Mouse (Mus musculus): ENCODE measurements around the gene Phactr2. TPM values are rescaled to one million over a fixed set of nuclear protein-coding genes. Genes with fewer than 3 reads are reported as not detected.

Phactr2 gene
- total and polyA plus RNA-seq, 3 experiments = not detected

DNA sequence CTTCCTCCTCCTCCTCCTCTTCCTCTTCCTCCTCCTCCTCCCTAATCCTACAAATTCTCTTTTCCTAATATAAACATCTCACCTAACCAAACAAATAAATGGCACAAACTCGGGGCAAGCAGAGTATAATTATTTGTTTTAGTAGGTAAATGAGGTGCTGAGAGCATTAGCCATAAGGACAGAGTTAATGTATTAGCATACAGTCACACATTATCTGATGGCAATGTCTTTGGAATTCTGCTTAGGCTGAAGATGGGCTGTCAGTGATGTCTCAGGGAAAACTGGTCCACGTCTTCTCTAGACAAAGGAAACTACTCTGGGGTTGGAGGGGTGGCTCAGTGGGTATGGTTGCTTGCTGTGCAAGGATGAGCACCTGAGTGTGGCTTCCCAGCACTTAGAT lies 302.8 kb downstream of the Phactr2 start:
- Histone ChIP-seq H3K79me2 (ENCODE audit: control insufficient read depth, insufficient read depth, low read length, poor library complexity) (no peaks in the 10 kb centered on the region), H3K4me1 (ENCODE audit: control insufficient read depth in 1 of 2, insufficient read depth in 2 of 2, low read length in 2 of 2) (peaks cover 2 to 3% of the 10 kb centered on the region in 2 experiments; a peak in 3 of 4 replicates), H3K27ac (ENCODE audit: control insufficient read depth, low read depth, low read length) (no peak overlapping the region), H3K36me3 (ENCODE audit: control insufficient read depth in 1 of 2, insufficient read depth in 2 of 2, low read length in 2 of 2) (peaks cover 0 to 3% of the 10 kb centered on the region in 2 experiments; a peak in 1 of 4 replicates), H3K9ac (ENCODE audit: control insufficient read depth, low read depth, low read length, poor library complexity, severe bottlenecking) (no peak overlapping the region), H3K4me3 (ENCODE audit: control insufficient read depth in 1 of 2, insufficient read depth in 1 of 2, low read depth in 2 of 2, low read length in 2 of 2) (no peak overlapping the region), H3K9me3 (replicated peaks; ENCODE audit: insufficient read depth, low read length) (no peaks in the 10 kb centered on the region), H3K27me3 (ENCODE audit: control insufficient read depth in 1 of 2, insufficient read depth in 2 of 2, low read length in 2 of 2) (no peaks in the 10 kb centered on the region)
- DNase-seq (ENCODE audit: low read depth, low spot score) = no peak
- TF ChIP-seq POLR2AphosphoS5 (IDR thresholded peaks at IDR 0.05; ENCODE audit: borderline replicate concordance, low read depth, low read length) = no peak
- no peak for TF ChIP-seq USF2 (IDR thresholded peaks at IDR 0.05; ENCODE audit: borderline replicate concordance in 1 of 2, insufficient read depth in 1 of 2, low read depth in 1 of 2, low read length in 2 of 2)
- TF ChIP-seq CTCF (IDR thresholded peaks at IDR 0.05 in 2 of 3, conservative IDR thresholded peaks at IDR 0.05 in 1 of 3; ENCODE audit: control insufficient read depth in 1 of 3, insufficient read depth in 1 of 3, low read depth in 2 of 3, low read length in 3 of 3, poor library complexity in 1 of 3, severe bottlenecking in 1 of 3) = no peak
- no peak for TF ChIP-seq MAZ (IDR thresholded peaks at IDR 0.05; ENCODE audit: low read depth, low read length)
- no peak for TF ChIP-seq EP300 (IDR thresholded peaks at IDR 0.05; ENCODE audit: low read depth in 1 of 2, low read length in 2 of 2)
- no peak for TF ChIP-seq HCFC1 (IDR thresholded peaks at IDR 0.05; ENCODE audit: low read depth, low read length)
- no peak for TF ChIP-seq ZKSCAN1 (IDR thresholded peaks at IDR 0.05; ENCODE audit: low read depth, low read length)
- no peak for TF ChIP-seq RAD21 (IDR thresholded peaks at IDR 0.05; ENCODE audit: low read depth, low read length)

DNA sequence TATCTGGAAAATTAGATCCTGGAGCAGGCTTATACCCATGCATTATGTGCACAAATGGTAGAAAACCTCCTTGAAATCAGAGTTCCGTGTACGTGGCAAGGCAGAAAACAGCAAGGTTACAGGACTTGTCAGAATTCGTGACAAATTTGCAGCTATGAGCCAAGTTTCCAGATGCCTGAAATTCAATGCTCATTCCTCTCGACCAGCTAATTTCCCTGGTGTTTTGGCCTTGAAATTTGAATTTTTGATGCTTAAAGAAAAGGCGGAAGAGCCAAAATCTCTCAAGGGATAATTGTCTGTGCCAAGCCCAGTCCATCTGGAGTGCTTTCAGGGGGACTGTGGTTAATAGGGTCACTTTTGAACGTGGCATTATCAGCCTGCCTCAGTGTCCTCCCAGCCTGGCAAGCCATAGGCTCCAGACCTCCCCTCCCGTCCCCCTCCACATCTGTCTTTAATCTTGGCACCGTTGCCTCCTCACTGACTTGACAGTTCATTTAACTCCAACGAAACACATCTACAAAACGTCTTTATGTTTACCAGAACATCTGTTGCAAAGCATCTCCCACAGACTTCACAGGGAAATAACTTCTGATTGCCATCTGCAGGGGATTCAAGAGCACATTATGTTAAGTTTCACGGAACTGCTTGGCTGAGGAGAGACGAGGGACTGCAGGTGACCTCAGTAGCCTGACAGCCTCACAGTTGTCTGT lies 303.3 kb downstream of the Phactr2 start:
- Histone ChIP-seq H3K9ac (ENCODE audit: control insufficient read depth, low read depth, low read length, poor library complexity, severe bottlenecking) (no peak overlapping the region), H3K36me3 (ENCODE audit: control insufficient read depth in 1 of 2, insufficient read depth in 2 of 2, low read length in 2 of 2) (peaks cover 0 to 3% of the 10 kb centered on the region in 2 experiments; a peak in 1 of 4 replicates), H3K4me3 (ENCODE audit: control insufficient read depth in 1 of 2, insufficient read depth in 1 of 2, low read depth in 2 of 2, low read length in 2 of 2) (no peak overlapping the region), H3K79me2 (ENCODE audit: control insufficient read depth, insufficient read depth, low read length, poor library complexity) (no peaks in the 10 kb centered on the region), H3K27me3 (ENCODE audit: control insufficient read depth in 1 of 2, insufficient read depth in 2 of 2, low read length in 2 of 2) (no peaks in the 10 kb centered on the region), H3K27ac (ENCODE audit: control insufficient read depth, low read depth, low read length) (no peak overlapping the region), H3K9me3 (replicated peaks; ENCODE audit: insufficient read depth, low read length) (no peaks in the 10 kb centered on the region), H3K4me1 (ENCODE audit: control insufficient read depth in 1 of 2, insufficient read depth in 2 of 2, low read length in 2 of 2) (peaks cover 2 to 3% of the 10 kb centered on the region in 2 experiments; a peak in 3 of 4 replicates)
- no peak for DNase-seq (ENCODE audit: low read depth, low spot score)
- TF ChIP-seq MEF2A (IDR thresholded peaks at IDR 0.05; ENCODE audit: extremely low read depth, insufficient replicate concordance, low read depth, low read length, poor library complexity, severe bottlenecking) (no peak), EP300 (IDR thresholded peaks at IDR 0.05; ENCODE audit: low read depth in 1 of 2, low read length in 2 of 2) (no peak), JUND (IDR thresholded peaks at IDR 0.05; ENCODE audit: low read depth, low read length) (no peak), GATA1 (IDR thresholded peaks at IDR 0.05; ENCODE audit: low read depth, low read length) (no peak), NRF1 (IDR thresholded peaks at IDR 0.05; ENCODE audit: insufficient read depth, low read depth, low read length, poor library complexity, severe bottlenecking) (no peak), MYB (IDR thresholded peaks at IDR 0.05; ENCODE audit: low read depth, low read length) (no peak), ETS1 (IDR thresholded peaks at IDR 0.05; ENCODE audit: low read depth, low read length) (no peak), HCFC1 (IDR thresholded peaks at IDR 0.05; ENCODE audit: low read depth, low read length) (no peak), TBP (IDR thresholded peaks at IDR 0.05; ENCODE audit: low read depth, low read length) (no peak), TCF12 (IDR thresholded peaks at IDR 0.05; ENCODE audit: low read depth, low read length) (no peak)
